Mouse (Mus musculus) liver, postnatal 0 days (tissue): Measurements from ENCODE around the gene Thbd.

Experiments used
- CTCF ChIP-seq: sonication (generic); IDR thresholded peaks from 2 replicates; pipeline ENCODE4 v1.5.1; 2016; ENCODE audit warnings: antibody characterized with exemption, low read depth
- EP300 ChIP-seq: IDR thresholded peaks from 2 replicates; pipeline ENCODE4 v1.6.1; 2016; ENCODE audit warnings: antibody characterized with exemption, low read depth, mild to moderate bottlenecking

GRCm38 (mm10) chr2:148439691-148440276, 31.8 kb upstream of the Thbd start:
- TF ChIP-seq CTCF = no peak
- no peak for TF ChIP-seq EP300
